Mouse (Mus musculus) testis, postnatal 14 days (tissue): ENCODE data around the gene Raf1.

Source experiments
- DNase-seq: peaks from one replicate; pipeline ENCODE4 v3.0.0; 2021; ENCODE audit warnings: low spot score

Raf1 gene

DNA sequence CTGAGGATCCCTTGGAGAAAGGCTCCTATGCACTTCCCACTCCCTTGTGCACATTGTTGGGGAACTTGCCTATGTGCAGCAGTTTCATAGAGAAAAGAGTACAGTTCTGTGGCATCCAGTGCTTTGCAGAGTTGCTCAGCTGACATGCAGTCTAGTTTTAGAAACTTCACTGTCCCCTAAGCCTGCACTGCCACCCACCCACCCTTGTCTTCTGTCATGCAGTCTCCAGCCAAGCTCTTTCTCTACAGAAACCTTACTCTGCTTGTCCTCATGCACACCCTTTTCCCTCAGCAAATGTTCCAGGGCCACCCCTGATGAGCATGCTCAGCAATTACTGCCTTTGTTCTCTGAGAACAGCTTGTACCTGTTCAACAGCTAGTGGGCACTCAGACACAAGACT is 62.6 kb downstream of the Raf1 start:
- no peak for DNase-seq

DNA sequence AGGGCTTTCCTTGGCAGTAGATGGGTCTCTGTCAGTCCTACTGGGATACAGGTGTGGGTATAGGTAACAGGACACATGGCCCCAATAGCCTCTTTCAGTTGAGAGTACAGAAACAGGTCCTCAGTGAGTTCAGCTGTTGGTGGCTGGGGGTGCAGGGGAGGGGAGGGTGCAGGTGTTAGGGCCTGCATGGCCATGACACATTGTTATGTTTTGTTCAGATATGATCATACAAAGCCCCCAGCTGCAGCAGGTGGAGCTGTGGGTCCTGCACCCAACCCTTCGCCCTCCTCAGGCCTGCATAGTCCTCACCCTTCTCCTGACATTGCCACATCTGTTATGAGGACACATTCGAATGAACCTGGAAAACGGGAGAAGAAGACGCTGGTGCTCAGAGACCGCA is 66.1 kb downstream of the Raf1 start:
- no peak for DNase-seq

DNA sequence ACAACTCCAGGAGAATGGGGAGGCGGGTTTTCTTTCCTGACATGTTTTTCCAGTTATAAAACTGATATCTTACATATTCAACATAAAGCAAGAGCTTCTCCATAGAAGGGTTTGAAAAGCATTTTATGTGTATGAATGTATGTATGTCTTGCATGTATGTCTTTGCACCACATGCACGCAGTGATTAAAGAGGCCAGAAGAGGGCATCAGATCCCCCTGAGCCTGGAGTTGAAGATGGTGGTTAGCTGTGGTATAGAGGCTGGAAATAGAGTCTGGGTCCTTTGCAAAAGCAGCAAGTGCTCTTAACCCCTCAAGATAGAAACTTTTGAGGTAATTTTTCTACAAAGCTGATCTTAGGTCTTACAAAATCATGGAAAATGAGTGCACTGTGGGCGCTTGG is 67.3 kb downstream of the Raf1 start:
- no peak for DNase-seq

DNA sequence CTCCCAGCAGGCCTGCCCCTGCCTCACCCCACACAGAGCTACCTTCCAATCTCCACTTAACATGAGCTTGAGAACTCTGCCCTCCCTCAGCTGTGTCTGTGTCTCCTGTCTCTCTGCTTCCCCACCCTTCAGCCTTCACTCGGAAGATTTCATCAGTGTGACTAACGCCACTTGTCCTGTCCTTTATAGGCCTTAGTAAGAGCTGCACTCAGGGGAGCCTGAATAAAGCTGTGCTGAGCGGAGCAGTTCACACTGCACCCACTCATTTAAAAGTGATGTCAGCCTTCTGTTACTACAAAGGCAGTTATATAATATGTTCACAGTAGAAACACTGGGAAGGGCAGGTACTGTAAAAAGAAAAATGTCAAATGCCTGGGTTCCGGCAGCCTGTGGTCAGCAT is 69.0 kb downstream of the Raf1 start:
- DNase-seq, result no peak

- DNase-seq, result no peak
These were observed 70.0 kb downstream of the Raf1 start for GRCm38 (mm10) chr6:115606461-115606860.

DNA sequence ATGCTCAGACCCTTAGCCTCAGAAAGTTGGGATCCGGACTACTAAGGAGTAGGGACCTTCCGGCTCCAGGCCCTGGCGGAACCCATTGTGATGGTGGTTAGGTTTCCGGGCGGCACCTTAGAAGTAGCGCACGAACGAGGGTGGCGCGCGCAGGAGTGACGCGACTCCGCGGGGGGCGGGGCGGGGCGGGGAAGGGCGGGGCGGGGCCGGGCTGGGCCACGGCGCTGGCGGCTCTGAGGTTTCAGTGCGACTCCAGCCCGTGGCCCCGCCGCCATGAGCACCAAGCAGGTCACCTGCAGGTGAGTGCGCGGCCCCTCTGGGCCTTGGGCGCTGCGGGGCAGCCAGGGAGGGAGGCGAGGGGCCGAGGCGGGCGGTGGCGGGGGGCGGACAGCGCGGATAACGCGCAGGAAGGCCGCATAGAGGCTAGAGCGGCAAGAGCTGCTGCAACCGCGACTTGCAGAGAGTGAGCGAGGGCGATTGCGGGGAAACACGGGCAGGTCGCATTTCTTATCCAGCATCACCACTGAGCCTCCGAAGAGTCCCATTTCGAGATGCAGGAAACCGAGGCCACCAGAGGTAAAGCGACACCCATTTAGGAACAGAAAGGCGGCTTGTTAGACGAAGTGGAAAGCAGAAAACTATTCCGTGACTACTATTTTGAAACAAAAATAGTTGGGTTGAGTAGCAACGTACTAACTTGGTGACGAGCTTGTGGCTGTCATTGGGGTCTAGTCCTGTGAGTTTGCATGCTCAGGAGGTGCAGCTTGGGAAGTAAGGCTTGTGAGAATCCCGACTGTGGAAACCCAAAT is 74.5 kb downstream of the Raf1 start, which contains the start of gene Mkrn2:
TSS of gene Mkrn2 (plus strand) at position 188 of the 809 bp plus-strand sequence.
- peak; percentile 89 for DNase-seq

DNA sequence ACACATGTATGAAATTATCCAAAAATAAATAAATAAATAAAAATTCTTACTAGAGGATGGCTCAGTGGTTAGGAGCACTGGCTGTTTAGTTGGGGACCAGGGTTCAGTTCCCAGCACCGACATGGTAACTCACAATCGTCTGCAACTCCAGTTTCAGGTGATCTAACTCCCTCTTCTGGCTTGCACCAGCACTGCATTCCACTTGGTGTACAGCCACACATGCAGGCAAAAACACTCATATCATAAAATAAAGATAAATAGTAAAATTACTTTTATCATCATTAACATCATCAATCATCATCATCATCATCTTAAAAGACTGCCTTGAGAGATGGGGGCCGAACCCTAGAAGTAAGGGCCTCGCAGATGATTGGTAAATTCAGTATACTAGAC is 75.1 kb downstream of the Raf1 start:
- DNase-seq, result peak; percentile 26

DNA sequence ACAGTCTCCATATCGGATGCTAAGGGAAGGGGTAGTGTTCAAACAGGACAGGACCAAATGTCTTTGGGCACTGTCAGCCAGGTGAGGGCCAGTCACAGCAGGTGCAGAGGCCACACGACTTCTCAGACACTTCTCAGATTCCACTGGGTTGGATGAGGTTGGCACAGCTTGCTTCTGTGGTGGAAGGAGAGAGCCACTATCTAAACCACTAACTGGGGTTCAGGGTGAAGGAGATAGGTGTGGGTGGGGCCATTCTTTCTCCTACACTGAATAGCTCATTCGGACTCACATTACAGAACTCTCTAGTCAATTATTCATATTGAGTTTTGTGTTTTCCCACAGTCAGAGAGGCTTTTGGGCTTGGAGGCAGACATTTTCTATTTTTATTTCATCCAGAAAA is 80.8 kb downstream of the Raf1 start:
- no peak for DNase-seq

- DNase-seq, result no peak
These were observed 82.0 kb downstream of the Raf1 start for GRCm38 (mm10) chr6:115594463-115594862.

- no peak for DNase-seq
These were observed 83.2 kb downstream of the Raf1 start for GRCm38 (mm10) chr6:115593252-115593651.

DNA sequence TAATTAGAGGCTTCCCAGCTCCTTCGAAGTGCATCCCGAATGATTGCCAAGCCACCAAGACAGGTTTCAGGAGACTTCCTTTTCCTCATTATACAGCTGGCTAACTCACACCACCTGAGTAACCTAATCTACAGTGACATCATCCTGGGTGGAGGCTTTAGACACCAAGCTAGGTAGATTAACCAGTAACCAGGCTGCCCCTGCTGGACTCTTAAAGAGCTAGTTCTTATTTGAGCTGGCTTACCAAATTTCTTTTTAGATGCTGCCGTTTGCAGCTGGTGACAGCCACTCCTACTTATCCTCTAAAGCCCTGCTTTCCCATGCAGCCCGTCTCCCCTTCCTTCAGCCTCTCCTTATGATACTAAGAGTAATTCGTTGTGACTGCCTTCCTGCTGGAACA is 84.0 kb downstream of the Raf1 start, which contains the start of gene Mkrn2os:
TSS of gene Mkrn2os (minus strand) at position 119 of the 400 bp plus-strand sequence.
- no peak for DNase-seq

DNA sequence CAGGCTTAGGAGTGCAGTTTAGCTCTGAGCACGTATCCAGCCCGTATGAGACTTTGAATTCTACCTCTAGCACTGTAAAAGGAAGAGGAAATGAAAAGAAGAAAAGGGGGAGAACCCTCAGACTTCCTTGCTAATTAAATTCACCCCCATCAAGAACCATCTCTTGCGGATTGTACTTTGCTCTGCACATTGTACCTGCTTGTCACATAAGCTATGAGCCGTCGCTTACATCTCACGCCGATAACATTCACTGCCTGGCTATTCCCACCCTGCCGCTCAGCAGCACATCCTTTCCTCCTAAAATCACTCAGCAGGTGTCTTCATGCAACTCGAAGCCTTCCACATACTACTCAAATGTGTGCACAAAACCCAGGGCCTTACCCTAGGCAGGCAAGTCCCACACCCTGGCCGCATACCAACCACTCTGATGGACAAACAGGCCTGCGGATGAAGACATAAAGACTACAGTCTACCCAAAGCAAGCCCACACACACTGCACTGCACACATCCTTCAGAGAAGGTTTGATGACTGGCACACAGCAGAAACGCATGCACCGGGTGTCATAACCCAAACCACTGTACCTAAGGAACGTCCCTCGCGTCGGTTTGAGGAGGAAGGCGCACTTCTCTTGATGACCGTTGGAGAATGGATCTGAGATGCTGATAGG is 84.6 kb downstream of the Raf1 start:
- DNase-seq, result no peak

- no peak for DNase-seq
These were observed 90.1 kb downstream of the Raf1 start for GRCm38 (mm10) chr6:115586321-115586720.

DNA sequence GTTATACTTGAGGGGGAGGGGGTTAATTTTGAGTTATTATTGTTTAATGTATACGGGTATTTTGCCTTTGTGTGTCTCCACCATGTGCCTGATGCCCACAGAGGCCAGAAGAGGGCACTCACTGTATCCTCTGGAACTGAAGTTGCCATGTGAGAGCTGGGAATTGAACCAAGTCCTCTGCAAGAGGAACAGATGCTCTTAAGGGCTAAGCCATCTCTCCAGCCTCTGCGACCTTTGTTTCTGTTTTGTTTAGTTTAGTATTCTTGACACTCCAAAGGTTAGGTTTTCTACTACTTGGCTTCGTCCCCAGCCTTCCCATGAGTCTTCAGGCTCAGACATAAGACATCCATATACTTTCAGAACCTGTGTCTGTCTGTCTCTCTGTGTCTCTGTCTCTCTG is 92.3 kb downstream of the Raf1 start:
- no peak for DNase-seq

DNA sequence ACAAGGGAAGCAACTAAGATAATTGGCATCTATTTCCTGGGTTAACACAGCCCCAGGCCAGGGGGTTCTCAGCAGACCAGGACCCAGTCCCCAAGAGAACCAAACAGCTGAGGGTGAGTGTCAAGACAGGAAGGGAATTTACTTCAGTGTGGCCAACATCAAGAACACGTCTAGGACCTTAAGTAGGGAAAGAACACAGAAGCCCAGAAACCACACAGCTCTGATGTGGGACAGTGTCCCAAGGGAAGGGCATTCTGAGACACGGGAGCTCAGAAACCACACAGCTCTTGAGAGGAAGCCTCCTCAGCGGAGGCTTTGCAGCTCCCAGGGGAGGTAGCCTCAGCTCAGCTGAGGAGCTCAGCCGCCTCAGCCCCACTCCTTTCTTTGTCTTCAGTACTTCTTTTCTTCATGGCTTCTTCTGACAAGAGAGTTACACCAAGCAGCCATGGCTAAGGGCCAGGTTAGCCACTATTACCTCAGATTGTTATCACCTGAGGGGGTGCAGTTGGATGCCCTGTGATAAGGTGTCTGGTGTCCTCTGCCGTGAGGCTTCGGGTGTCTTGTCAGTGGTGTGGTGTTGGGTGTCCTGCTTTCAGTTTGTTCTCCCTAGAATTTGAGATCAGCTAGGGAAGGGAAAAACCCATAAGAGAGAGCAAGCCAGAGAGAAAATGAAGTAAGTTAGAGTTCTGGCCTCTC is 92.9 kb downstream of the Raf1 start:
- DNase-seq, result no peak

DNA sequence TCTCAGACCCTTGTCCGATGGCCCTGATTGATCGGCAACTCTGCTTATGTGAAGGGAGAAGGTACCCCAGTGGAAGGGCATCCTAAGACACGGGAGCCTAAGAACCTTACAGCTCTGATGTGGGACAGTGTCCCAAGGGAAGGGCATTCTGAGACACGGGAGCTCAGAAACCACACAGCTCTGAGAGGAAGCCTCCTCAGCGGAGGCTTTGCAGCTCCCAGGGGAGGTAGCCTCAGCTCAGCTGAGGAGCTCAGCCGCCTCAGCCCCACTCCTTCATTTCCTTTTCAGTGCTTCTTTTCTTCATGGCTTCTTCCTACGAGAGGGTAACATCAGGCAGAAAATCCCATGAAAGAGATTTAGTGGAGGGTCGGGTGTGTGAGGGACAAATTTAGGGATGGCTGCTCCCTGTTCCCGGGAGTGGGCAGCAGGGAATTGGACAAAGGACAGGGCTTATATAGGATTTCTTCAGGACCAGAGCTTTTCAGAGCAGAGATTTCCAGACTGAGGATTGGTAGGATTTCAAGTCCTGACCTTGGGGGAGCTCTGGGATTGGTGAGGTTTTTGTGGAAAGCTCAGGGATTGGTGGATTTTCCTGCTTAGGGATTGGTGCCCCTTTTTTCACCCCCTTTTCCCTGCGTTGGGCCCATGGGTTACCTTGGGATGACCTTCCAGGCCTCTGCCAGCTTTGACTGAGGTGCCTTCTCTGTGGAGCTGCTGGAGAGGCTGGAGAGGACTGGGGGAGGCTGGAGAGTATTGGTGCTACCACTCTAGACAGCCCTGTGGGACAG is 93.9 kb downstream of the Raf1 start:
- peak; percentile 38 for DNase-seq

DNA sequence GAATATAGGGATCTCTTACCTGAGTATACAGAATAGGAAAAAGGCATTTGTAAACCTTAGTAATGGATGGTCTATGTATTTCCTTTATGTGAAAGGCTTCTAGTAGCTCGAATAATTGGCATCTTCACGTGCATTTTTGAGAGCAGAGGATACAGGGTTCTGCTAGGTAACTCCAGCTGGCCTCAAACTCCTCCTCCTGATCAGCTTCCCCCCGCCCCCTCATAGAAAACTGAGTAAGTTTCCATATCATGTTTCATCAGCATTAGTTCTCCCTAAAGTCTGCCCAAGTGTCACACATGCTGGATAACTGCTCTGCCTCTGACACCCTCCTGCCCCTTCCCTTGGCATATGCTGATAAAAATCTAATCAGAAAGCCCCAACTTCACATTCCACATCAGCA is 95.6 kb downstream of the Raf1 start:
- no peak for DNase-seq

DNA sequence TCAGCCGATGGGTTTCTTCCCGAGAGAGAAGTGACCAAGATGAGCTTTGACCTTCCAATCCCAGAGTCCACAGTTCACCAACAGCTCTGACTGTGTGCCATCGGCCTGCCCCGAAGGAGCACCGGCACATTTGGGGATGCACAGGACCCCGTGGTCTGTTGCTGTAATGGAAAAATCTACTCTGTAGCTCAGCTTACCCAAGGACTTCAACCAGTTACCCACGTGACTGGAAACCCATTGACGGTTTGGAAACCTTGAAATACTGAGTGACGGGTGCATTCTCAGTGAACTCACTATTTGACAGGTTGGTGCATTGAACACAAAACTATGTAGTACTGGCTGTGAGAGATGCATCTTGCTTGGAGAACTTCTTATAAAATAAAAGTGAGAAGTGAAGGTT is 98.5 kb downstream of the Raf1 start:
- no peak for DNase-seq

GRCm38 (mm10) chr6:115577407-115577806 is 99.0 kb downstream of the Raf1 start:
- no peak for DNase-seq

- no peak for DNase-seq
These were observed 102.3 kb downstream of the Raf1 start for GRCm38 (mm10) chr6:115574171-115574570.
